Mouse (Mus musculus) limb, embryonic 15.5 days (tissue): ENCODE measurements around the gene Hoxc5. TPM values are rescaled to one million over a fixed set of nuclear protein-coding genes. Genes with fewer than 3 reads are reported as not detected.

ENCODE experiments used
- ATAC-seq: fragments of 200-750 bp; cut with Nextera tagmentation; 2 replicates; pipeline ENCODE4 v1.8.0; 2017; ENCODE audit warnings: low read depth, moderate TSS enrichment; ENCODE audit not compliant: insufficient number of reproducible peaks, low FRiP score, low TSS enrichment
- H3K27ac ChIP-seq: fragments of 300-500 bp; sonication (generic); 2 replicates; pipeline ENCODE4 v1.5.1; 2015; ENCODE audit warnings: moderate library complexity, mild to moderate bottlenecking, inconsistent platforms
- H3K27me3 ChIP-seq: fragments of 300-500 bp; sonication (generic); 2 replicates; pipeline ENCODE4 v1.6.1; 2015; ENCODE audit warnings: inconsistent platforms
- H3K36me3 ChIP-seq: fragments of 300-500 bp; sonication (generic); 2 replicates; pipeline ENCODE4 v1.6.1; 2015; ENCODE audit warnings: inconsistent platforms
- H3K4me1 ChIP-seq: fragments of 300-500 bp; sonication (generic); 2 replicates; pipeline ENCODE4 v1.6.1; 2015; ENCODE audit warnings: inconsistent platforms
- H3K4me2 ChIP-seq: fragments of 300-500 bp; sonication (generic); 2 replicates; pipeline ENCODE4 v1.6.1; 2015; ENCODE audit warnings: mild to moderate bottlenecking, inconsistent platforms
- H3K4me3 ChIP-seq: fragments of 300-500 bp; sonication (generic); 2 replicates; pipeline ENCODE4 v1.5.1; 2015; ENCODE audit warnings: mild to moderate bottlenecking, inconsistent platforms
- H3K9ac ChIP-seq: fragments of 300-500 bp; sonication (generic); 2 replicates; pipeline ENCODE4 v1.6.1; 2015; ENCODE audit warnings: inconsistent platforms
- H3K9me3 ChIP-seq: fragments of 300-500 bp; sonication (generic); 2 replicates; pipeline ENCODE4 v1.6.1; 2016; ENCODE audit warnings: inconsistent platforms
- WGBS: fragments of 180-500 bp; shearing (Covaris S2); methylation state at CpG from one replicate; pipeline ENCODE4 v1.1.7; 2015; 5-methylcytosine and 5-hydroxymethylcytosine counted together
- polyA plus RNA-seq: library from polyadenylated mRNA; unstranded; fragments of >200 nt; fragmentation: Nextera tagmentation; extraction: Ambion mirVana; gene quantifications from 2 replicates; pipeline ENCODE4 v1.2.1, GENCODE M21; 2015

The Hoxc5 gene
- polyA plus RNA-seq, 1 experiment from 2014 or later, result 2.3 TPM

DNA sequence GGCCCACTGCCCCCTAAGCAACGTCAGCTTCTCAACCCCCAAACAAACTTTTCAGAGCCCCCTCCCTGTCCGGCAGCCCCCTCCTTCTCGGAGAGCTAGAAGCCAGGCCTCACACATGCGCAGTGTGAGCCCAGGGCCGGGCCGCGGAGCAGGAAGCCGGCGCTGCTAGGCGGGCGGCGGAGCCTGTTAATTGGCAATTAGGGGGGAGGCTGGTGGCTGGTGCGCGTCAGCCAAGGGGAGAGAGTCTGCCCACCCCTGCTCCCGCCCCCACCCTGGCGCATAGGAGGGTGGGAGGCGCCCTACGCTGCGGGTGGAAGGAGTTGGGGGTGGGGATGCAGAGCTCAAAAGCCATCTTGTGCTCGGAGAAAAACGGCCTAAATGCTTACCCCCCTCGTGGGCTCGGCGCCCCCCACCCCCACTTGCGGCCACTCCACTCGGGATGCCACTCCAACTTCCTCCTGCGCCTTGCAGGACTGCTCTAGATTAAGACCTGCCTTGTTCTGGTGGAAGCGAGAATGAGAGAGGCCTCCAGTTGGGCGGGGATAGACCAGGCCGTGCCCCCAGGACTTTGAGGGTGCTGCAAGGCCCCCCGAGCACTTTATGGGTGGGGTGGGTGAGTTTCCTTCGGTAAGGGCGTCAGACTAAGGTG lies 32.1 kb downstream of the Hoxc5 start:
- Histone ChIP-seq H3K27ac (peak overlapping the region; percentile 79), H3K4me1 (peaks cover 29% of the 10 kb centered on the region), H3K9ac (peak overlapping the region; percentile 39), H3K9me3 (no peaks in the 10 kb centered on the region), H3K27me3 (peaks cover 97% of the 10 kb centered on the region), H3K4me2 (peak overlapping the region; percentile 81), H3K4me3 (peak overlapping the region; percentile 47), H3K36me3 (no peaks in the 10 kb centered on the region)
- under 1% methylated on average over 33 of the region's 33 CpGs for WGBS
- peak; percentile 65 for ATAC-seq

DNA sequence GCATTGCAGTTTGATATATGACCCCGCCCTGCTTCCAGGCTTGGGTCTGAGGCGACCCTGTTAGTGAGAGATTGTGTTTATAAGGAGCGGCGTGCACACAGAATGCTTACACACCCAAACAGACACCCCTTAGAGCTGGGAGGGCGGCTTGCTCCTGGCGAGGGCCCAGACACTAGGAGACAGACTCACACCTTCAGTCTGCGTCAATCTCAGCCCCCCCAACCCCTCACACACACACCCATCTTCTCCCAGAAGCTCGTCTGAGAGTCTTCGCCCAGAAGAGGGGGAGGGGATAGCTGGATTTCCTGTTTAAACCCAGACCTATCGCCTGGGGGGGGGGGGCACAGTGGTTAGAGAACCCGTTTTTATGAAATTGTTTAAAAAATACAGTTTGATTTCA lies 32.7 kb downstream of the Hoxc5 start:
- Histone ChIP-seq H3K27ac (peak overlapping the region; percentile 79), H3K36me3 (no peaks in the 10 kb centered on the region), H3K27me3 (peaks cover 98% of the 10 kb centered on the region), H3K4me1 (peaks cover 29% of the 10 kb centered on the region), H3K9ac (no peak overlapping the region), H3K4me3 (peak overlapping the region; percentile 47), H3K9me3 (no peaks in the 10 kb centered on the region), H3K4me2 (peak overlapping the region; percentile 81)
- peak; percentile 38; the same call in 1 of the 2 replicates for ATAC-seq
- WGBS, result 6% methylated on average over 11 of the region's 11 CpGs

DNA sequence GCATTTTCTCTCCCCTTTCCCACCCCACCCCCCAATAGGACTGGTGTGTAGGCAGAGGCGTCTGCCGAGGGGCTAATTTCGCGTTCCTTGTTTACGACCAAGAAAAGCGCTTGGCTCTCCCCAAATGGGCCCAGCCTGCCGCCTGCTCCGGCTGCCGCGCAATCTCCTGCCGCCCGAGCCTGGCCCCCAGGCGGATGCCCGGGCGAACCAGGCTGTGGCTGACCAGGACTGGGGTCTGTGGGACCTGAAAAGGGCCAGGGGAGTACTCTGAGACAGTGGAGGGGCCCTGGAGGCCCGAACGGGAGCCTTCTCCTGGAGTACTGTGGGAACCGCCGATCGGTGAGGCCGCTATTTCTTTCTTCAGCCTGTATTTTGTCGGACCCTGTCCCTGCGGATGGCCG lies 33.3 kb downstream of the Hoxc5 start:
- Histone ChIP-seq H3K27ac (peak overlapping the region; percentile 79), H3K36me3 (no peaks in the 10 kb centered on the region), H3K4me1 (peaks cover 33% of the 10 kb centered on the region), H3K4me3 (peak overlapping the region; percentile 47), H3K4me2 (peak overlapping the region; percentile 81), H3K9ac (no peak overlapping the region; the same call in 1 of the 2 replicates), H3K9me3 (no peaks in the 10 kb centered on the region), H3K27me3 (peaks cover 97% of the 10 kb centered on the region)
- no peak for ATAC-seq
- 10% methylated on average over 24 of the region's 24 CpGs for WGBS

DNA sequence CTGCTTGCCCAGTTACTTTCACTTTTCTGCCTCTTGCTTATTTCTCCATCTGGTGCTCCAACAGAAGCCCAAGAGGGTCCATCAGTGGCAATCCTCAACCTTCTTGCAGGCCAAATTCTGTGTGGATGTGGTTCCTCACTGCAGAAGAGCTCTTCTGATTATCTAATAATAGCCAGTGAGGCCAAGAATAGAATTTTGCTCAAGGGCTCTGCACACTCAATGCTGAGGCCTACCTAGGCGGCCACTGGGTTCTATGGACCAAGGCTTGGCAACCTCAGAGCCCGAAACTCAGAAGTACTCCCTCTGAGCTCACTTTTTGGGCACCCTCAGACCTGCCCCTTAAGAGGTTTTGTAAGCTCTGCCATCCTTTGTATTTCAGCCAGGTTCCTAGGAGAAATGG lies 34.1 kb downstream of the Hoxc5 start:
- Histone ChIP-seq H3K27me3 (peaks cover 97% of the 10 kb centered on the region), H3K4me1 (peaks cover 36% of the 10 kb centered on the region), H3K4me3 (no peak overlapping the region), H3K4me2 (peak overlapping the region; percentile 81; the same call in 1 of the 2 replicates), H3K36me3 (no peaks in the 10 kb centered on the region), H3K9ac (no peak overlapping the region), H3K9me3 (no peaks in the 10 kb centered on the region), H3K27ac (no peak overlapping the region)
- no peak for ATAC-seq
- 58% methylated on average over 2 of the region's 2 CpGs for WGBS

DNA sequence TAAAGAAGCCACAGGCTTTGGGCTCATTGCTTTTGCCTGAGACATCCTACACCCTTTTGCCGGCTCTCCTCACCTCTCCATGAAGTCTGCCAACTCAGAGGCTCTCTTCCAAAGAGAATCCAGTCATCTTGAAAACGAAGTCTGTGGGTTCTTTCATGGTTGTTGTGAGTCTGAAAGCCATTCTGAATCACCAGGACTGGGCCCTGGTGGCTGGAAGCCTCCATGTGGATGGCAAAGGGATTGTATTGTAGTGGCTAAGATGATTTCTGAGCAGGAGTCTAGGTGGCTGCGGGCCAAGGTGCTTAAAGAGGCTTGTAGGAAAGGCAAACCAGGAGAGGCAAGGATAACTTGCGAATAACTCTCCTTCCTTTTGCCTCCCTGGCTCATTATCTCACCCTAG lies 34.9 kb downstream of the Hoxc5 start:
- H3K27ac ChIP-seq, result no peak overlapping the region
- H3K4me3 ChIP-seq, result no peak overlapping the region
- H3K4me2 ChIP-seq, result no peak overlapping the region
- no peaks in the 10 kb centered on the region for H3K9me3 ChIP-seq
- peaks cover 36% of the 10 kb centered on the region for H3K4me1 ChIP-seq
- no peak for ATAC-seq
- WGBS, result 31% methylated on average over 4 of the region's 4 CpGs
- no peaks in the 10 kb centered on the region for H3K36me3 ChIP-seq
- H3K9ac ChIP-seq, result no peak overlapping the region
- peaks cover 98% of the 10 kb centered on the region for H3K27me3 ChIP-seq

- Histone ChIP-seq H3K36me3 (no peaks in the 10 kb centered on the region), H3K4me2 (no peak overlapping the region), H3K9me3 (no peaks in the 10 kb centered on the region), H3K4me1 (peaks cover 35% of the 10 kb centered on the region), H3K27ac (no peak overlapping the region), H3K27me3 (peaks cover 97% of the 10 kb centered on the region), H3K4me3 (no peak overlapping the region), H3K9ac (no peak overlapping the region)
- 24% methylated on average over 13 of the region's 13 CpGs for WGBS
- no peak for ATAC-seq
Observed at GRCm38 (mm10) chr15:103002821-103003448, 35.7 kb downstream of the Hoxc5 start.

DNA sequence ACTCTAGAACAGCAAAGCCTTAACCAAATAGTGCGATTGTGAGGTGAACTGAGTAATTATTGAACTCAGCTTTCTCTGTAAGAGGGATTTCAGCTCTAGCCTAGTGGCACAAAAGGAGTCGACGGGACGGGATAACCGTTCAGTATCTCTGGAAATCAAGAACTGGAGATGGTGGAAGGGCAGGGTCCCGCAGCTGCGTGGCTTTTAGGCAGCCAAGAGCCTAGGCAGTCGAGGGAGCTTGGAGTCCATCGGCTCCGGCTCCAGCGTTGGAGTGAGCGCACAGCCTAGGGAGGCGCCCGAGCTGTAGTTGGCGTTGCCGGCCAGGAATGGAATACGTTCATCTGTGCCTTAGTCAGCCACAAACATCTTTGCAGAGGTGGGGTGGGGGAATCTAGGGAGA lies 38.1 kb downstream of the Hoxc5 start:
- Histone ChIP-seq H3K36me3 (no peaks in the 10 kb centered on the region), H3K4me3 (no peak overlapping the region), H3K4me1 (peaks cover 23% of the 10 kb centered on the region), H3K27me3 (peaks cover 97% of the 10 kb centered on the region), H3K9ac (no peak overlapping the region), H3K9me3 (no peaks in the 10 kb centered on the region), H3K27ac (no peak overlapping the region), H3K4me2 (peak overlapping the region; percentile 17; the same call in 1 of the 2 replicates)
- no peak for ATAC-seq
- WGBS, result 3% methylated on average over 17 of the region's 17 CpGs

- Histone ChIP-seq H3K4me3 (no peak overlapping the region), H3K27me3 (peaks cover 97% of the 10 kb centered on the region), H3K9me3 (no peaks in the 10 kb centered on the region), H3K4me2 (0 out of 2 replicates have a peak overlapping the region, but pooled peaks have one; percentile 17), H3K4me1 (peaks cover 23% of the 10 kb centered on the region), H3K9ac (no peak overlapping the region), H3K27ac (peak overlapping the region; percentile 40; the same call in 1 of the 2 replicates), H3K36me3 (no peaks in the 10 kb centered on the region)
- no peak for ATAC-seq
- WGBS, result 17% methylated on average over 5 of the region's 5 CpGs
Observed at GRCm38 (mm10) chr15:103005797-103006196, 38.6 kb downstream of the Hoxc5 start.

DNA sequence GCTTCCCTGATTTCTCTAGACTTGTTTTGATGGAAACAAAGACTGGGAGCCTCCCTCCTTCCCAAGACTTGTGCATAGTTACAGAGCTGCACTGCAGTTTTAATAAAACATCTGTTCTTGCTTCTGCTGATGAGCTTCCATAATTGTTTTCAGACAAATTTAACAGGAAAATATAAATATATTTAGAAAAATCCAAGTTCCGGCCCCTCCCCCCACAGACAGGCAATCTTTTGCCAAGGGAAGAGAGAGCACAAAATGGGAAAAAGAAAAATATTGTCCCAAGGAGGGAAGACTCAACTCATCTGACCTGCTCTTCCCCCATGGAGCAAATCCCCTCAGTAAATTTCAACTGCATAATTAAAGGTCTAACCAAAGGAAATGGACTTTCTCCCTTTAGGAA lies 39.1 kb downstream of the Hoxc5 start:
- H3K4me1 ChIP-seq, result peaks cover 28% of the 10 kb centered on the region
- no peak overlapping the region for H3K27ac ChIP-seq

GRCm38 (mm10) chr15:103009265-103010111 lies 42.2 kb downstream of the Hoxc5 start:
- H3K27ac ChIP-seq, result no peak overlapping the region
- peak overlapping the region; percentile 21 for H3K4me3 ChIP-seq
- peak overlapping the region; percentile 35 for H3K4me2 ChIP-seq
- 5% methylated on average over 27 of the region's 27 CpGs for WGBS
- no peaks in the 10 kb centered on the region for H3K36me3 ChIP-seq
- peaks cover 45% of the 10 kb centered on the region for H3K4me1 ChIP-seq
- no peak overlapping the region for H3K9ac ChIP-seq
- peaks cover 95% of the 10 kb centered on the region for H3K27me3 ChIP-seq
- ATAC-seq, result no peak
- H3K9me3 ChIP-seq, result no peaks in the 10 kb centered on the region

More for the DNA sequence above, 39.1 kb downstream of the Hoxc5 start:
- H3K4me2 ChIP-seq, result no peak overlapping the region
- H3K27me3 ChIP-seq, result peaks cover 97% of the 10 kb centered on the region
- H3K9ac ChIP-seq, result no peak overlapping the region
- WGBS, result 12% methylated on average over 1 of the region's 1 CpGs
- H3K4me3 ChIP-seq, result no peak overlapping the region
- H3K36me3 ChIP-seq, result no peaks in the 10 kb centered on the region
- H3K9me3 ChIP-seq, result no peaks in the 10 kb centered on the region
- ATAC-seq, result no peak

DNA sequence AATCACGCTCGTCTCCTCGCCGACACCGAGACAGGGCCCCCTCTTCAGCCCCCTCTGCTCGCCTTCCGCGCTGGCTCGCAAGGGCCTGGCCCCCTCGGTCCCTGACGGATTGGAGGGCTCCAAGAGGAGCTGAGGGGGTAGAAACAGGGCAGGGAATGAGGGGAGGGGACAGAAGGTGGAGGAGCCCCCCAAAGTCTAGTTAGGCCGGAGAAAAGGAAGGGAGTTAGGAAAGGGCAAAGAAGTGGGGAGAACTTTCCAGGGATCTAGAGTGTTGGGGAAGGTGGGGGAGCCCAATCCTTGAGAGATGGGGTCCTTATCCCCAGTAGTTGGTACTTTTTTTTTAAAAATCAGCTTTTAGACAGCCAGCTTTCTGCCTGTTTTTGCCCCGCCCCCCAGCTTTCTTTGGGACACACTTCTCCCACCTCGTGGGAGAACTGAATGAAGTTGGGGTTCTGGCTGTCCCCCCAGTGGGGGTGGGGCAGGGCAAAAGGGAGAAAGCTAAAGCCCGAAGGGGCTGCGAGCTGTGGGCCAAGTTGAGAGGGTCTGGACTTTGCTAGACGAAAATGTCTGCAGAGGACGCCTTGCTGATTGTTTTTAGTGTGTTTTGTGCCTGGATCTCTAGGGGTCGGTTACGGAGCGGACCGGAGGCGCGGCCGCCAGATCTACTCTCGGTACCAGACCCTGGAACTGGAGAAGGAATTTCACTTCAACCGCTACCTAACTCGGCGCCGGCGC lies 43.0 kb downstream of the Hoxc5 start:
- Histone ChIP-seq H3K4me1 (peaks cover 52% of the 10 kb centered on the region), H3K9ac (no peak overlapping the region), H3K4me3 (peak overlapping the region; percentile 21), H3K27me3 (peaks cover 96% of the 10 kb centered on the region), H3K4me2 (peak overlapping the region; percentile 35), H3K9me3 (no peaks in the 10 kb centered on the region), H3K36me3 (no peaks in the 10 kb centered on the region), H3K27ac (no peak overlapping the region; the same call in 1 of the 2 replicates)
- 16% methylated on average over 31 of the region's 31 CpGs for WGBS
- ATAC-seq, result no peak
